Mouse (Mus musculus): ENCODE measurements around the gene Rabgap1l. TPM values are rescaled to one million over a fixed set of nuclear protein-coding genes. Genes with fewer than 3 reads are reported as not detected.
A peak's percentile ranks its signal among the peaks of the same experiment; 100 is the strongest.

Rabgap1l gene
- total and polyA plus RNA-seq, 3 experiments = 12.9 to 325 (median 302) TPM

DNA sequence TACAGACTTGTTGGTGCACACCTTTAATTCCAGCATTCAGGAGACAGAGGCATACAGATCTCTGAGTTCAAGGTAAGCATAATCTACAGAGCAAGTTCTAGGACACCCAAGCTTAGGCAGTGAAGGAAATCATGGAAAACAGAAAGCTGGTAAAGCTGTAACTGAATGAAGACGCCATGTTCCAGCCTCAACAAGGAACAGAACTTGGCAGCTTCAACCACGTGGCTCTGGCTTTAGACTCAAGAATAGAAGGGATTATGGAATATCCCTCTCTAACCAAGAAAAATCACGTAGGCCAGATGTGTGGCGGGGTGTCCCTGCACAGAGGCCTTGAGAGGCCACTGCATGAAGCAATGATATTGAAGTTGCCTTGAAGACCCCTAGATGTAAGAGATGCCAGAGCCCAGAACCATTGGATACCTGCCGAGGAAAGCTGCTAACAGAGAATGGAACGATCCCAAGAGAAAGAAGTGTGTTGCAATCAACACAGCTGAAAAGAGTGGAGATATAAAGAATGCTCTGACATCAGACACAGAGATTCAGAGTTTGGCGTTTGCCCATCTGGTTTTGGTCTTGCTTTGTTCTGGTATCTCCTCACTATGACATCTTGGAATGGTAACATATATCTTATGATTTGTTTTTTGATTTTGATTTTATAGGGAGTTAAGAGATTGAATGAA is 102.4 kb downstream of the Rabgap1l start:
- Histone ChIP-seq H3K36me3 (replicated peaks) (peaks cover 46% of the 10 kb centered on the region), H3K4me1 (ENCODE audit: insufficient read depth, low read depth, low read length) (no peaks in the 10 kb centered on the region), H3K27me3 (ENCODE audit: insufficient read depth, low read length) (no peaks in the 10 kb centered on the region), H3K4me3 (ENCODE audit: low read depth, low read length) (no peak overlapping the region), H3K9me3 (replicated peaks) (no peaks in the 10 kb centered on the region)
- DNase-seq (ENCODE audit: low spot score) = no peak
- no peak for TF ChIP-seq CTCF (IDR thresholded peaks at IDR 0.05; ENCODE audit: low read depth, low read length)
- TF ChIP-seq GATA2 (IDR thresholded peaks at IDR 0.05; ENCODE audit: borderline replicate concordance, low read depth, low read length) = no peak
- TF ChIP-seq TAL1 (conservative IDR thresholded peaks at IDR 0.05; ENCODE audit: low read depth, low read length) = no peak
- no peak for TF ChIP-seq GATA1 (IDR thresholded peaks at IDR 0.05; ENCODE audit: borderline replicate concordance, low read length)
- no peak for TF ChIP-seq POLR2AphosphoS5 (IDR thresholded peaks at IDR 0.05; ENCODE audit: insufficient replicate concordance, low read depth, low read length)
- no peak for ATAC-seq (ENCODE audit: extremely low read depth, insufficient number of reproducible peaks, low FRiP score, poor library complexity, severe bottlenecking)

DNA sequence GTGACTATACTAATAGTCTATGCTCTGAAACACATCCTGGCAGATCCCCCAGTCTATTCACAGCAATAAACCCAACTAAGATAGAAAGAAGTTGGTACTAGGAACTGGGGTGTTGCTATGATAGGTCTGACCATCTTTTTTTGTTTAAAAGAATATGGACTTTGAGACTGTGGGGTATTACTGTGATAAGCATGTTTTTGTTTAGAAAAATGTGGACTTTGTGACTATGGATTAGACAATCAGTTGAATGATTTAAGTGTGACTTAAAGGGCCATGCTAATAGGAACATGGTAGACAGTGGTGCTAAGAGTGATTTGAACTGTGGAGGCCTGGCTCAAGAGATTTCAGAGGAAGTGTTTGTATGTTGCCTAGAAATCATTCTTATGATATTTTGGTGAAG is 103.5 kb downstream of the Rabgap1l start:
- no peaks in the 10 kb centered on the region for H3K9me3 ChIP-seq (replicated peaks)
- no peaks in the 10 kb centered on the region for H3K27me3 ChIP-seq (ENCODE audit: insufficient read depth, low read length)
- no peak overlapping the region for H3K4me3 ChIP-seq (ENCODE audit: low read depth, low read length)
- ATAC-seq (ENCODE audit: extremely low read depth, insufficient number of reproducible peaks, low FRiP score, poor library complexity, severe bottlenecking) (no peak), DNase-seq (ENCODE audit: low spot score) (no peak)
- peaks cover 41% of the 10 kb centered on the region for H3K36me3 ChIP-seq (replicated peaks)
- TF ChIP-seq CTCF (IDR thresholded peaks at IDR 0.05; ENCODE audit: low read depth, low read length) = no peak
- no peak for TF ChIP-seq TAL1 (conservative IDR thresholded peaks at IDR 0.05; ENCODE audit: low read depth, low read length)
- no peaks in the 10 kb centered on the region for H3K4me1 ChIP-seq (ENCODE audit: insufficient read depth, low read depth, low read length)

- Histone ChIP-seq H3K4me1 (ENCODE audit: insufficient read depth, low read depth, low read length) (peaks cover 11% of the 10 kb centered on the region), H3K27me3 (ENCODE audit: insufficient read depth, low read length) (no peaks in the 10 kb centered on the region), H3K9me3 (replicated peaks) (no peaks in the 10 kb centered on the region), H3K36me3 (replicated peaks) (peaks cover 30% of the 10 kb centered on the region), H3K4me3 (ENCODE audit: low read depth, low read length) (no peak overlapping the region)
- ATAC-seq (ENCODE audit: extremely low read depth, insufficient number of reproducible peaks, low FRiP score, poor library complexity, severe bottlenecking) (no peak), DNase-seq (ENCODE audit: low spot score) (no peak)
- TF ChIP-seq TAL1 (conservative IDR thresholded peaks at IDR 0.05; ENCODE audit: low read depth, low read length) (no peak), POLR2AphosphoS5 (IDR thresholded peaks at IDR 0.05; ENCODE audit: insufficient replicate concordance, low read depth, low read length) (no peak), CTCF (IDR thresholded peaks at IDR 0.05; ENCODE audit: low read depth, low read length) (no peak), GATA1 (IDR thresholded peaks at IDR 0.05; ENCODE audit: borderline replicate concordance, low read length) (no peak), GATA2 (IDR thresholded peaks at IDR 0.05; ENCODE audit: borderline replicate concordance, low read depth, low read length) (no peak)
These were observed 108.8 kb downstream of the Rabgap1l start for GRCm38 (mm10) chr1:160684251-160684650.

- Histone ChIP-seq H3K36me3 (replicated peaks) (peaks cover 38% of the 10 kb centered on the region), H3K4me1 (ENCODE audit: insufficient read depth, low read depth, low read length) (peaks cover 16% of the 10 kb centered on the region), H3K27me3 (ENCODE audit: insufficient read depth, low read length) (no peaks in the 10 kb centered on the region), H3K4me3 (ENCODE audit: low read depth, low read length) (no peak overlapping the region; the same call in 1 of the 2 replicates), H3K9me3 (replicated peaks) (no peaks in the 10 kb centered on the region)
- ATAC-seq (ENCODE audit: extremely low read depth, insufficient number of reproducible peaks, low FRiP score, poor library complexity, severe bottlenecking) = peak; percentile 77
- DNase-seq (ENCODE audit: low spot score) = peak; percentile 16
- no peak for TF ChIP-seq CTCF (IDR thresholded peaks at IDR 0.05; ENCODE audit: low read depth, low read length)
- no peak for TF ChIP-seq GATA1 (IDR thresholded peaks at IDR 0.05; ENCODE audit: borderline replicate concordance, low read length)
- no peak for TF ChIP-seq POLR2AphosphoS5 (IDR thresholded peaks at IDR 0.05; ENCODE audit: insufficient replicate concordance, low read depth, low read length)
- TF ChIP-seq GATA2 (IDR thresholded peaks at IDR 0.05; ENCODE audit: borderline replicate concordance, low read depth, low read length) = no peak
These were observed 111.5 kb downstream of the Rabgap1l start for GRCm38 (mm10) chr1:160681398-160682050.

DNA sequence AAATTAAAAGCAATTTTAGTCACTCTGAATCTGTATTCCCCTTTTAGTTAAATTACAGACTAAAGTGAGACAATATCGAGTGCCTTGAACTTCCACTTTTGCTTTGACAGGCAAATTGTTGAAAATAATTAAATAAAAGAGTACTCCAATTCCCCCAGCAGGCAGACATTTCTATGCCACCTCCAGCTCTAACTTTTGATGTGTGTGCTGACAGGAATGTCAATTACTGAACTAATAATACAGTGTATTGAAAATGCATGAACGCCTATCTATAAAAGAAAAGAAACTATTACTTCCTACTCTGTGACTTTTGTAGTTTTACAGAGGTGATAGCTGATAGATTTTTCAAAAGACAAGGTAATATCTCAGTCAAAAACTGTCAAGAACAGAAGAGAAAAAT is 118.2 kb downstream of the Rabgap1l start:
- peaks cover 11% of the 10 kb centered on the region for H3K4me1 ChIP-seq (ENCODE audit: insufficient read depth, low read depth, low read length)
- no peak for TF ChIP-seq GATA2 (IDR thresholded peaks at IDR 0.05; ENCODE audit: borderline replicate concordance, low read depth, low read length)
- TF ChIP-seq CTCF (IDR thresholded peaks at IDR 0.05; ENCODE audit: low read depth, low read length) = no peak
- TF ChIP-seq POLR2AphosphoS5 (IDR thresholded peaks at IDR 0.05; ENCODE audit: insufficient replicate concordance, low read depth, low read length) = no peak
- TF ChIP-seq TAL1 (conservative IDR thresholded peaks at IDR 0.05; ENCODE audit: low read depth, low read length) = no peak
- TF ChIP-seq GATA1 (IDR thresholded peaks at IDR 0.05; ENCODE audit: borderline replicate concordance, low read length) = no peak
- H3K27me3 ChIP-seq (ENCODE audit: insufficient read depth, low read length) = no peaks in the 10 kb centered on the region
- no peak for ATAC-seq (ENCODE audit: extremely low read depth, insufficient number of reproducible peaks, low FRiP score, poor library complexity, severe bottlenecking)
- peaks cover 40% of the 10 kb centered on the region for H3K36me3 ChIP-seq (replicated peaks)
- no peak overlapping the region for H3K4me3 ChIP-seq (ENCODE audit: low read depth, low read length)
- DNase-seq (ENCODE audit: low spot score) = no peak
- H3K9me3 ChIP-seq (replicated peaks) = no peaks in the 10 kb centered on the region

DNA sequence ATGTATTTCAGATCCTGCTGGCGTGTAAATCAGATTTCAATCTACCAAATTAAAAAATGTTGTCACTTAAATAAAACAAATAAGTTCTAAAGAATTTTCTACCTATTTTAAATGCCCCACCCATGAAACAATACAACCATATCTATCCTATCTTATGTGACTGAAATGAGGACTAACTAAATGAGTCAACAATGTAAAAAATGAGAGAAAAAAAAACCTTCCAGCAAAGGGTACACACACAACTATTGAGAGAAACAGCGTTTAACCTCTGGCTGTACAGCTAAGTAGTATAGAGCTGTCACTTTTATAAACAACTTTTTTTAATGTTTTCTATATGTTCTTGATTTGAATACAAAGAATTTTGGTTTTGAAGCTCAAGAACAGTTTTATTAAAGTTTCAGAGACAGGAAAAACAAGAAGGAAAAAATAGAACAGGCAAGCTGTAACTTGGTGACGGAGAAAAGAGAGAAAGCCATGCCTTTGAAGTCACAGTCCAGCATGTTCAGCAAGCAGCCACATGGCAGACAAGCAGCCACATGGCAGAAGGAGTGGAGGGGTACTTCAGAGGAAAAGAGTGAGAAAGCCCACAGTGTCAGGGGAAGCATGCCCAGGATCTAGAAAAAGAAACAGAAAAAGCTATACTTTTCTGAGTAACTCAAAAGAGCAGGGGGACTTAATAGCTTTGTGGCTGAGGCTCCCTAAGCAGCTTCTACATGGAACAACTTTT is 120.8 kb downstream of the Rabgap1l start:
- ATAC-seq (ENCODE audit: extremely low read depth, insufficient number of reproducible peaks, low FRiP score, poor library complexity, severe bottlenecking) = no peak
- H3K27me3 ChIP-seq (ENCODE audit: insufficient read depth, low read length) = no peaks in the 10 kb centered on the region

More for the DNA sequence above, 120.8 kb downstream of the Rabgap1l start:
- H3K9me3 ChIP-seq (replicated peaks) = no peaks in the 10 kb centered on the region
- TF ChIP-seq GATA1 (IDR thresholded peaks at IDR 0.05; ENCODE audit: borderline replicate concordance, low read length) (no peak), GATA2 (IDR thresholded peaks at IDR 0.05; ENCODE audit: borderline replicate concordance, low read depth, low read length) (no peak), POLR2AphosphoS5 (IDR thresholded peaks at IDR 0.05; ENCODE audit: insufficient replicate concordance, low read depth, low read length) (no peak), TAL1 (conservative IDR thresholded peaks at IDR 0.05; ENCODE audit: low read depth, low read length) (no peak), CTCF (IDR thresholded peaks at IDR 0.05; ENCODE audit: low read depth, low read length) (no peak)
- H3K36me3 ChIP-seq (replicated peaks) = peaks cover 34% of the 10 kb centered on the region
- H3K4me3 ChIP-seq (ENCODE audit: low read depth, low read length) = no peak overlapping the region
- no peak for DNase-seq (ENCODE audit: low spot score)
- peaks cover 5% of the 10 kb centered on the region for H3K4me1 ChIP-seq (ENCODE audit: insufficient read depth, low read depth, low read length)

Data from G1E (cell line).